Mouse (Mus musculus): ENCODE measurements around the gene Slc35f2.

- TF ChIP-seq CTCF (IDR thresholded peaks at IDR 0.05; ENCODE audit: low read depth, low read length): no peak
- TF ChIP-seq POLR2A (IDR thresholded peaks at IDR 0.05; ENCODE audit: extremely low read depth, insufficient read depth, low read length): no peak
Measured at GRCm38 (mm10) chr9:53835039-53835438, 63.7 kb downstream of the Slc35f2 start.

Data from liver, adult 2 months (tissue).